Mouse (Mus musculus) MEL (cell line): Measurements from ENCODE around the gene Kdm3a. TPM values are rescaled to one million over a fixed set of nuclear protein-coding genes. Genes with fewer than 3 reads are reported as not detected.

ENCODE experiments used
- DNase-seq: peaks from one replicate; pipeline ENCODE4 v3.0.0; 2011; ENCODE audit warnings: low read depth, low spot score
- H3K27ac ChIP-seq: 2 replicates; pipeline ENCODE4 v1.5.1; 2012; ENCODE audit warnings: low read depth, mild to moderate bottlenecking, control low read depth, low read length, moderate library complexity; ENCODE audit not compliant: control insufficient read depth
- H3K27me3 ChIP-seq, 2 experiments: fragments of 150-350 bp in 1 of 2; sonication (generic) in 1 of 2; 2 replicates each; pipeline ENCODE4 v1.6.1; 2012; ENCODE audit warnings: low read length in 2 of 2, mild to moderate bottlenecking in 2 of 2, improper control_type of control experiment in 1 of 2, moderate library complexity in 1 of 2; ENCODE audit not compliant: insufficient read depth in 2 of 2, control insufficient read depth in 1 of 2
- H3K36me3 ChIP-seq, 2 experiments: 2 replicates each; pipeline ENCODE4 v1.6.1; 2012 to 2014; ENCODE audit warnings: low read length in 2 of 2, improper control_type of control experiment in 1 of 2, inconsistent platforms in 1 of 2, mild to moderate bottlenecking in 1 of 2; ENCODE audit not compliant: insufficient read depth in 2 of 2, control insufficient read depth in 1 of 2
- H3K4me1 ChIP-seq, 2 experiments: fragments of 150-350 bp in 1 of 2; sonication (generic) in 1 of 2; 2 replicates each; pipeline ENCODE4 v1.6.1; 2012; ENCODE audit warnings: low read length in 2 of 2, improper control_type of control experiment in 1 of 2, mild to moderate bottlenecking in 1 of 2; ENCODE audit not compliant: insufficient read depth in 2 of 2, control insufficient read depth in 1 of 2
- H3K4me3 ChIP-seq, 2 experiments: fragments of 150-350 bp in 1 of 2; sonication (generic) in 1 of 2; 2 replicates each; pipeline ENCODE4 v1.5.1; 2012; ENCODE audit warnings: low read depth in 2 of 2, low read length in 2 of 2, mild to moderate bottlenecking in 2 of 2, moderate library complexity in 2 of 2, control low read depth in 1 of 2, improper control_type of control experiment in 1 of 2; ENCODE audit not compliant: control insufficient read depth in 1 of 2, insufficient read depth in 1 of 2
- H3K79me2 ChIP-seq: 2 replicates; pipeline ENCODE4 v1.6.1; 2012; ENCODE audit warnings: mild to moderate bottlenecking, low read length, moderate library complexity; ENCODE audit not compliant: control insufficient read depth, poor library complexity, insufficient read depth
- H3K9ac ChIP-seq: 2 replicates; pipeline ENCODE4 v1.6.1; 2012; ENCODE audit warnings: low read depth, mild to moderate bottlenecking, control low read depth, low read length, moderate library complexity; ENCODE audit not compliant: control insufficient read depth, poor library complexity, severe bottlenecking
- H3K9me3 ChIP-seq: fragments of 150-350 bp; sonication (generic); replicated peaks from 2 replicates; pipeline ENCODE4 v1.6.1; 2012; ENCODE audit warnings: mild to moderate bottlenecking, low read length, improper control_type of control experiment, moderate library complexity; ENCODE audit not compliant: insufficient read depth
- BHLHE40 ChIP-seq: IDR thresholded peaks from 2 replicates; pipeline ENCODE4 v1.6.1; 2012; ENCODE audit warnings: low read depth, mild to moderate bottlenecking, inconsistent platforms, low read length, improper control_type of control experiment, borderline replicate concordance
- CHD1 ChIP-seq: IDR thresholded peaks from 2 replicates; pipeline ENCODE4 v1.6.1; 2012; ENCODE audit warnings: low read depth, mild to moderate bottlenecking, inconsistent platforms, low read length, improper control_type of control experiment
- E2F4 ChIP-seq: IDR thresholded peaks from 2 replicates; pipeline ENCODE4 v1.6.1; 2011; ENCODE audit warnings: low read depth, low read length, improper control_type of control experiment, borderline replicate concordance
- ELF1 ChIP-seq: IDR thresholded peaks from 2 replicates; pipeline ENCODE4 v1.6.1; 2014; ENCODE audit warnings: low read depth, mild to moderate bottlenecking, inconsistent platforms, low read length, improper control_type of control experiment, moderate library complexity
- EP300 ChIP-seq, 2 experiments: IDR thresholded peaks; 2 replicates each; pipeline ENCODE4 v1.6.1; 2011; ENCODE audit warnings: improper control_type of control experiment in 2 of 2, low read length in 2 of 2, low read depth in 1 of 2, mild to moderate bottlenecking in 1 of 2
- ETS1 ChIP-seq: IDR thresholded peaks from 2 replicates; pipeline ENCODE4 v1.6.1; 2012; ENCODE audit warnings: low read depth, mild to moderate bottlenecking, inconsistent platforms, low read length, improper control_type of control experiment, moderate library complexity
- HCFC1 ChIP-seq: IDR thresholded peaks from 2 replicates; pipeline ENCODE4 v1.6.1; 2012; ENCODE audit warnings: low read depth, mild to moderate bottlenecking, inconsistent platforms, low read length, improper control_type of control experiment, moderate library complexity
- JUND ChIP-seq: IDR thresholded peaks from 2 replicates; pipeline ENCODE4 v1.6.1; 2011; ENCODE audit warnings: low read depth, mild to moderate bottlenecking, improper control_type of control experiment, low read length
- MEF2A ChIP-seq: IDR thresholded peaks from 2 replicates; pipeline ENCODE4 v1.6.1; 2014; ENCODE audit warnings: low read depth, mild to moderate bottlenecking, inconsistent platforms, low read length, improper control_type of control experiment; ENCODE audit not compliant: poor library complexity, insufficient replicate concordance, severe bottlenecking; ENCODE audit errors: extremely low read depth
- MYB ChIP-seq: IDR thresholded peaks from 2 replicates; pipeline ENCODE4 v1.6.1; 2011; ENCODE audit warnings: mild to moderate bottlenecking, low read depth, low read length, improper control_type of control experiment
- NELFE ChIP-seq: IDR thresholded peaks from 2 replicates; pipeline ENCODE4 v1.6.1; 2011; ENCODE audit warnings: low read depth, low read length, improper control_type of control experiment
- NRF1 ChIP-seq: IDR thresholded peaks from 2 replicates; pipeline ENCODE4 v1.6.1; 2014; ENCODE audit warnings: low read depth, mild to moderate bottlenecking, inconsistent platforms, low read length, improper control_type of control experiment, moderate library complexity; ENCODE audit not compliant: poor library complexity, insufficient read depth, severe bottlenecking
- POLR2AphosphoS2 ChIP-seq: IDR thresholded peaks from 2 replicates; pipeline ENCODE4 v1.6.1; 2011; ENCODE audit warnings: low read length, improper control_type of control experiment
- POLR2AphosphoS5 ChIP-seq: IDR thresholded peaks from 2 replicates; pipeline ENCODE4 v1.6.1; 2012; ENCODE audit warnings: low read depth, borderline replicate concordance, mild to moderate bottlenecking, inconsistent platforms, low read length, moderate library complexity, mixed read lengths
- RAD21 ChIP-seq: IDR thresholded peaks from 2 replicates; pipeline ENCODE4 v1.6.1; 2011; ENCODE audit warnings: mild to moderate bottlenecking, low read depth, low read length, improper control_type of control experiment
- RCOR1 ChIP-seq: IDR thresholded peaks from 2 replicates; pipeline ENCODE4 v1.6.1; 2012; ENCODE audit warnings: low read depth, mild to moderate bottlenecking, inconsistent platforms, low read length, improper control_type of control experiment
- SIN3A ChIP-seq: IDR thresholded peaks from 2 replicates; pipeline ENCODE4 v1.6.1; 2012; ENCODE audit warnings: low read length, improper control_type of control experiment, inconsistent platforms
- TAL1 ChIP-seq: IDR thresholded peaks from 2 replicates; pipeline ENCODE4 v1.6.1; 2012; ENCODE audit warnings: mild to moderate bottlenecking, inconsistent platforms, low read length, moderate library complexity, mixed read lengths
- TBP ChIP-seq: IDR thresholded peaks from 2 replicates; pipeline ENCODE4 v1.8.0; 2011; ENCODE audit warnings: low read depth, low read length, improper control_type of control experiment
- USF2 ChIP-seq, 2 experiments: IDR thresholded peaks; 2 replicates each; pipeline ENCODE4 v1.6.1; 2011 to 2012; ENCODE audit warnings: improper control_type of control experiment in 2 of 2, low read length in 2 of 2, borderline replicate concordance in 1 of 2, inconsistent platforms in 1 of 2, low read depth in 1 of 2, mild to moderate bottlenecking in 1 of 2; ENCODE audit not compliant: insufficient read depth in 1 of 2
- ZMIZ1 ChIP-seq: IDR thresholded peaks from 2 replicates; pipeline ENCODE4 v1.6.1; 2012; ENCODE audit warnings: low read depth, mild to moderate bottlenecking, inconsistent platforms, low read length, improper control_type of control experiment, moderate library complexity
- polyA plus RNA-seq, 2 experiments: library from polyadenylated mRNA; stranded (reverse) in 1 of 2; unstranded in 1 of 2; fragments of >175 nt in 1 of 2; fragments of >200 nt in 1 of 2; gene quantifications; 2 replicates each; pipeline versions ENCODE4 v1.2.1 to v1.2.4; 2012; ENCODE audit warnings: low replicate concordance in 2 of 2, low read depth in 1 of 2; ENCODE audit not compliant: insufficient read length in 2 of 2, insufficient read depth in 1 of 2, missing spikeins in 1 of 2
- total RNA-seq: library from RNA; depleted of rRNA; stranded (reverse); fragments of 300-350 nt; gene quantifications from 2 replicates; pipeline ENCODE4 v1.2.3, GENCODE M21; 2012

The Kdm3a gene
- total and polyA plus RNA-seq, 3 experiments, result 14.4 to 35.5 TPM; not detected in 1

DNA sequence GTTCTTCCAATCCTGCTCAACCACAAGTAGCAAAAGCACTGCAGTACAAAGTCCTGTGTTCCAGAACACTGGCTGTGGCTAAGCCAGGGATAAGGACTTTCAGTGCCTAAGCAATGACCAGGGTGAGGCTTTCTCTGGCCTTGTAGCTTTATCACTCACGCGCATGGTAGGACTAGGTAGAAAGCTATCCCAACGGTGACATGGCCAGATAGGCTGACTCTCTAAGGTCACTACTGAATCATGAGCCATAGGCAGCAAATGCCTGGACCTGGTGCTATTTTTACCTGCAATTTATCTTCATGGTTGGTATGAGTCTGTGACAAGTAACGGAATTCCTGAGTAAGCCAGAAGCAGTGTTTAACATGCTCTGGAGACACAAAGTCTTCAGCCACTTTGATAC is 42.6 kb downstream of the Kdm3a start:
- Histone ChIP-seq H3K36me3 (peaks cover 0 to 44% of the 10 kb centered on the region in 2 experiments; a peak in 2 of 4 replicates), H3K79me2 (no peaks in the 10 kb centered on the region), H3K9ac (no peak overlapping the region), H3K27ac (no peak overlapping the region), H3K27me3 (no peaks in the 10 kb centered on the region), H3K4me1 (no peaks in the 10 kb centered on the region), H3K4me3 (no peak overlapping the region), H3K9me3 (no peaks in the 10 kb centered on the region)
- TF ChIP-seq NELFE (no peak), HCFC1 (no peak), ELF1 (no peak), USF2 (IDR thresholded peaks at IDR 0.05; ENCODE audit: borderline replicate concordance in 1 of 2, insufficient read depth in 1 of 2, low read depth in 1 of 2, low read length in 2 of 2) (no peak), CHD1 (no peak), ZMIZ1 (no peak), ETS1 (no peak), POLR2AphosphoS5 (no peak), BHLHE40 (no peak), TBP (no peak), POLR2AphosphoS2 (no peak), RCOR1 (no peak), RAD21 (no peak), NRF1 (no peak), MEF2A (no peak), SIN3A (no peak), JUND (no peak), EP300 (IDR thresholded peaks at IDR 0.05; ENCODE audit: low read depth in 1 of 2, low read length in 2 of 2) (no peak), MYB (no peak), E2F4 (no peak)
- DNase-seq, result no peak

DNA sequence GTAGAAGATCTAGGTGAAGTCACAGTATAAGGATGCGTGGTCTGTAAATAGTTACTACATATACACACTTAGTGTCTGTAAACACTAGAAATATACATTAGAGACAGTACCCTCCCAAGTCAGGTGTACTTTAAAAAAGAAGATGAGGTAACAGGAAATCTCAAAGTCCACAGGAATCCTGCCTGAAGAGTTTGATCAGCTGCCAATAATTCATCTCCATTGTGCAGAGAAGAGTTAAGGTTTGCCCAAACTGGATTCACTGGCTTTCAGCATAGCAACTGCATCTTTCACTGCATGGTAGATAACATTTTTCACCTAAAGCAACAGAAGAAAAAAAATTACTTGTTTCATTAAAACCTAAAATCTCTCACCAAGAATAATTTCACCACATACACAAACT is 43.4 kb downstream of the Kdm3a start:
- no peaks in the 10 kb centered on the region for H3K27me3 ChIP-seq
- TF ChIP-seq TAL1, result no peak
- no peak for TF ChIP-seq MYB
- TF ChIP-seq, all 39 proteins: peak for 0
- H3K4me3 ChIP-seq, result no peak overlapping the region
- no peak overlapping the region for H3K27ac ChIP-seq
- no peak for DNase-seq
- H3K36me3 ChIP-seq, result peaks cover 0 to 37% of the 10 kb centered on the region in 2 experiments; a peak in 2 of 4 replicates
- no peak overlapping the region for H3K9ac ChIP-seq
- no peaks in the 10 kb centered on the region for H3K79me2 ChIP-seq
- H3K4me1 ChIP-seq, result no peaks in the 10 kb centered on the region
- no peaks in the 10 kb centered on the region for H3K9me3 ChIP-seq
